Mouse (Mus musculus): ENCODE measurements around the gene Lbhd1. TPM values are rescaled to one million over a fixed set of nuclear protein-coding genes. Genes with fewer than 3 reads are reported as not detected.
"Not testable (repeated sequence)": the region's sequence is repeated elsewhere in the genome, so short reads cannot be mapped to it uniquely, and the experiment has no call there.

Gene Lbhd1
- polyA plus RNA-seq (2015; fragmentation: Nextera tagmentation; extraction: Ambion mirVana), result 69.3 and 76.7 TPM in 2 replicates

DNA sequence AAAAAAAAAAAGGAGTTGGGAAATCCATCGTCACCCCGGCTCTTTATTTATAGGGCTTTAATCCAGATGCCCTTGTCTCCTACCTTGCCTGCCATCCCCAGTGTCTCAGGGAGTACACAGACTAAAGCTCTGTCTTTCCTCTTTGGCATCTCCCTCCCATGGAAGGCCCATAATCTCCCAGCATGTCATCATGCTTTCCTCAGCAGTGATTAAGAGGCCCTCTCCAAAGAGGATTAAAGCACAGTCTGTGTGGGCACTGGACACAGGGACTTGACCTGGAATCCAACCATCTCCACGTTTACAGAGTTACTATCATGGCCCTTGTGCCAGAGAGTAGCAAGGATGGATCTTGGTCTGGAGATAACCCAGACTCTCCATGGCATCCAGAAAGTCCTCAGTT, at the start of gene Lbhd1, which contains the start of gene Gm49403:
Gene Lbhd1 (plus strand): TSS at position 117 of the 400 bp plus-strand sequence.
Gene Gm49403 (plus strand): TSS at position 315 of the 400 bp plus-strand sequence.
- Histone ChIP-seq H3K36me3 (0 out of 2 replicates have a peak, but pooled peaks cover 2% of the 10 kb centered on the region), H3K9ac (no peak within 1 kb of the TSS), H3K27ac (no peak within 1 kb of the TSS), H3K4me3 (no peak within 1 kb of the TSS), H3K4me2 (no peak within 1 kb of the TSS), H3K4me1 (peaks cover 17% of the 10 kb centered on the region), H3K9me3 (no peaks in the 10 kb centered on the region), H3K27me3 (no peaks in the 10 kb centered on the region)
- ATAC-seq (ENCODE audit: insufficient number of reproducible peaks, low FRiP score, low TSS enrichment, low read depth), result no peak
- 73% methylated on average over 3 of the region's 3 CpGs for WGBS

DNA sequence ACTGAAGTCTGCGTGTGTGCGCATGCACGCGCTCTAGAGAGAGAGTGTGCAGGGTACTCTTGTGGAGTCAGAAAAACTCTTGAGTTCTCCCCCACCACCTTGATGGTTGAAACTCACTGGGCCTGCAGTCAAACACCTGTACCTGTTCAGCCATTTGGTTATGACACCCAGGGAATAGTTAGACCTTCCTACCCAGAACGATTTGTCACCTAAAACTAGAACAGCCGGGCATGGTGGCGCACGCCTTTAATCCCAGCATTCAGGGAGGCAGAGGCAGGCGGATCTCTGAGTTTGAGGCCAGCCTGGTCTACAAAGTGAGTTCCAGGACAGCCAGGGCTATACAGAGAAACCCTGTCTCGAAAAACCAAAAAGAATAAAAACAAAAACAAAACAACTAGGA, 47.2 kb upstream of the Lbhd1 start:
- H3K27me3 ChIP-seq; H3K9ac ChIP-seq; H3K4me2 ChIP-seq; H3K4me3 ChIP-seq; H3K9me3 ChIP-seq; ATAC-seq (ENCODE audit: insufficient number of reproducible peaks, low FRiP score, low TSS enrichment, low read depth): not testable (repeated sequence)
- Histone ChIP-seq H3K36me3 (peaks cover 45% of the 10 kb centered on the region), H3K27ac (peak overlapping the region; percentile 98; the same call in 1 of the 2 replicates), H3K4me1 (peaks cover 30% of the 10 kb centered on the region)
- 93% methylated on average over 10 of the region's 10 CpGs for WGBS

DNA sequence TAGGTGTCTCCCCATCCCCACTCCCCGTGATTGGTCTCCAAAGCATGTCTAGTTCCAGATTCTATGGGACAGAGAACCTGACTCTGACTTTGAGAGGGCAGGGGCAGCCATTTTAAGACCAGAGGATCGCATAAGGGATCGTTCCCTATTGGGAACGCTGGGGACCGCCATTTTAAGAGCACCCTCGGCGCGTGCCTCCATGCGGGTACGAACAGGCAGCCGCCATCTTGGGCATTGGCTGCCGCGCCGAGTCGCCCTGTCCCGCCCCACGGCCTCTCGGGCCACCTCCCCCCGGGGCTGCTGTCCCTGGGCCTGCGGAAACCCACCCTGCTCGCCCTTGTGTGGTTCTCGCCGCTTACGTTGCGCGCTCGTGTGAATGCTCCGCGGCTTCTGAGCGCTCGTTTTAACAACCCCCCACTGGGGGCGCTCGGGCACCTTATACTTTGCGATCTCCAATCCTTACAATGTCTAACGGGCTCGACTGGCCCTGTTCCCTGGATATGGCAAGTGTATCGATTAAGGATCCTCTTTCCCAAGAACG, 46.2 kb upstream of the Lbhd1 start, which contains the start of gene Bscl2:
Gene Bscl2 (plus strand): TSS at position 217 of the 541 bp plus-strand sequence.
- WGBS, result 1% methylated on average over 36 of the region's 38 CpGs
- peak within 1 kb of the TSS; percentile 80 for H3K4me2 ChIP-seq
- H3K4me3 ChIP-seq, result peak within 1 kb of the TSS; percentile 57
- ATAC-seq (ENCODE audit: insufficient number of reproducible peaks, low FRiP score, low TSS enrichment, low read depth), result peak; percentile 77
- H3K36me3 ChIP-seq, result peaks cover 35% of the 10 kb centered on the region
- no peaks in the 10 kb centered on the region for H3K27me3 ChIP-seq
- H3K4me1 ChIP-seq, result peaks cover 32% of the 10 kb centered on the region
- H3K27ac ChIP-seq, result peak within 1 kb of the TSS; percentile 98
- peak within 1 kb of the TSS; percentile 64 for H3K9ac ChIP-seq
- no peaks in the 10 kb centered on the region for H3K9me3 ChIP-seq

DNA sequence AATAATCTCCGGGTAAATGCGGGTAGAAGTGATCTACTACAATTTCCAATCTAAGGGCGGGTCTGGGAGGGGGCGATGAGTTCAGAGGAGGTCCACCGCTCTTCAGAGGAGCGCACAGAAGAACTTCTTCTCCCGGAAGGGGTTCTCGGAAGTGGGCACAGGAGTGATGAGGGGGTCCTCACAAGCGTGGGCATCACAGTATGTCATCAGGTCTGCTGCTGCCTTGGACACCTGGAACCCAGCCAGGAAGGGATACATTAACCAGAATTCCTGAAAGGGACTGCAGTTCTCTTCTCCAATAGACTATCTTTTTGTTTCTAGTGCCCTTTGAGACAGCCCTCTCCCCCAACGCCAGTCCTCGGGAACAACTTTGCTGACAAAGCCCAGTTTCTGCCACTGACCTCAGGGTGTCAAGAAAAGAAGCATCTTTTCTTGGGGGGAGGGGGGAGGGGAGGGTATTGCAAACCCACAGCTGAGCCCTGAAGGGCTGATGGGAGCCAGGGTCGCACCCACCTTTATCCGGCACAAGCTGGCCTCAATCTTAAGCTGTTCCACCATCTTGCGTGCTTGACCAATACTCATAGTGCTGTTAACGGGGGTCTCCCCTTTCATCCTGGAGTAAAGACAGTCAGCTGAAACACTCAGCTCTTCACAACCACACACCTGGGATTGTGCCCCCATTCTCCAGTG, 45.3 kb upstream of the Lbhd1 start:
- Histone ChIP-seq H3K36me3 (peaks cover 34% of the 10 kb centered on the region), H3K9ac (peak overlapping the region; percentile 64; the same call in 1 of the 2 replicates), H3K4me3 (peak overlapping the region; percentile 57), H3K4me1 (peaks cover 32% of the 10 kb centered on the region), H3K27ac (peak overlapping the region; percentile 98), H3K27me3 (no peaks in the 10 kb centered on the region), H3K4me2 (peak overlapping the region; percentile 80), H3K9me3 (no peaks in the 10 kb centered on the region)
- ATAC-seq (ENCODE audit: insufficient number of reproducible peaks, low FRiP score, low TSS enrichment, low read depth), result no peak
- WGBS, result 19% methylated on average over 15 of the region's 15 CpGs

DNA sequence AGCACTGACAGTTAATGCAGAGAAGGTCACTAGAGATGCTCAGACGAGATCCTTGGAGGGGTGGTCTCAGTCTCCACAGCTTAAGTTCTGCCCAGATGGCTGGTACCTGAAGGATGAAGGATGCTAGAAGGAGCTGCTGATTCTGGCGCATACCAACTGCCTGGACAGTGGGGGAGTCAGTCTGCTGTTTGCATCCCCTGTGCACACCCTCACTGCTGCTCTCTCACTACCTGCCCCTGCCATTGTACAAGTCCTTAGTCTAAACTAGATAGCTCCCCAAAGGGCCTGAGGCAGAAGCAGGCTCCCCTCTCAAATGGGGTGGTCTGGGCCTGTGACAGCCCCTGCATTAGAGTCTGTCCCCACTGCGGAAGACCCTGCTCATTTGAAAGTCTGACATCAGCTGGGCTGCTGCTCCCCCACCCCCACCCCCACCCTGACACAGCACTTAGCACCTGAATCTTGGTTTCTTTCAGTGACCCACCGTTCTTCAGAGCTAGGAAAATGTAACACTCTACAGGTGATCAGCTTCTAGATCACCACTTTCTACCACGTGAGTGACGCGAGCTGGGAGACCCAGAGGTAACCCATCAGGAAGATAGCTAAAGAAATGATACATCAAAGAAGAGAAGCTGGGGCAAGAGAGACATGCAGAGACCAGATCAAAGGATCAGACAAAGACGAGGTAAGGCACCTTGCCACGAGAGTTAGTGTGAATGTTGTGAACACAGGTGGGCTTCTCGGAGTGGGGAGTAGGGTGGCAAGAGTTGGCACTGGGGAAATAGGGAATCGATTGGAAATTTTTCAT, 44.2 kb upstream of the Lbhd1 start, which contains the start of gene Gng3:
Gene Gng3 (minus strand): TSS at position 92 of the 805 bp plus-strand sequence.
- no peak for ATAC-seq (ENCODE audit: insufficient number of reproducible peaks, low FRiP score, low TSS enrichment, low read depth)
- Histone ChIP-seq H3K4me3 (peak within 1 kb of the TSS; percentile 57), H3K27ac (peak within 1 kb of the TSS; percentile 98), H3K9me3 (no peaks in the 10 kb centered on the region), H3K36me3 (peaks cover 23% of the 10 kb centered on the region), H3K27me3 (no peaks in the 10 kb centered on the region), H3K4me1 (peaks cover 32% of the 10 kb centered on the region), H3K4me2 (peak within 1 kb of the TSS; percentile 80), H3K9ac (0 out of 2 replicates have a peak within 1 kb of the TSS, but pooled peaks have one; percentile 64)
- WGBS, result 59% methylated on average over 11 of the region's 11 CpGs

DNA sequence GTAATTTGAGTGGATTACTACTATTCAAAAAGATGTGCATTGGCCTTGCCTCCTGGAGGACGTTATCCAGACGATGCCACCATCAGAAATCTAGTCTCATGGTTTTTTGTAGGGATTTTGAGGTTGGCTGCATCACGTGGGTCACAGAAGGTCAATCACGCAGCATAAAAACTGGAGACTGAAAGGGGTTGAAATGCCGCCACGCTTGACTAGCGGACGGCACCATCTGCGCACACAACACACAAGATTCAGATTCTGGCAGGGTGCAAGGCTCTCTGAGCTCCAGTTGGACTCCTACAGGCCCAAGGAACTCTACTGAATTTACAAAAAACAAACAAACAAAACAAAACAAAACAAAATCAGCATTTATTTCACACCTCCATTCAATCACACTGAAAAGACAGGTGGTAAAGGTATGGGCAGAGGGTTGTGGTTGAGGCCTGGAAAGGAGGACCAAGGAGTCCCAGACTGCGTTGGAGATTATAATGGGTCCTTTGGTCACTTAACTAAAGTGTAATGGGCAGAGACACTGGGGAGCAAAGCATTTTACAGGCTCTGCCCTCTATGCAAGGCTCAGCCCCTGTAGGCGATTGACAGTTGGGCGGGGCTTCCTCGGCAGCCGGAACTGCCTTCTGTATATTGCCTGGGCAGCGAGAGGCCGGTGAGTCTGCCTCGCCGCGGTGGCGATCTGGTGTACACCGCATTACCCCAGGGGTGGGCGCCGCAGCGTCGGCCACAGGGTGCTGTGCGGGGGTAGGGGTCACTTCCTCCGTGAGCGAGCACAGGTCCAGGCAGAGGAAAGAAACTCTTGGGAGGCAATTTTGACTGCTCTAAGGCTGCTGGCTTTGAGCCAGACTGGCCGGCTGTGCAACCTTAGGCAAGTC, 43.4 kb upstream of the Lbhd1 start:
- H3K27ac ChIP-seq, result no peak overlapping the region
- ATAC-seq (ENCODE audit: insufficient number of reproducible peaks, low FRiP score, low TSS enrichment, low read depth), result no peak
- H3K9me3 ChIP-seq, result no peaks in the 10 kb centered on the region
- H3K36me3 ChIP-seq, result peaks cover 17% of the 10 kb centered on the region
- peak overlapping the region; percentile 39; the same call in 1 of the 2 replicates for H3K9ac ChIP-seq
- WGBS, result 24% methylated on average over 29 of the region's 29 CpGs
- H3K4me2 ChIP-seq, result peak overlapping the region; percentile 61
- no peaks in the 10 kb centered on the region for H3K27me3 ChIP-seq
- H3K4me1 ChIP-seq, result peaks cover 32% of the 10 kb centered on the region
- peak overlapping the region; percentile 43 for H3K4me3 ChIP-seq

DNA sequence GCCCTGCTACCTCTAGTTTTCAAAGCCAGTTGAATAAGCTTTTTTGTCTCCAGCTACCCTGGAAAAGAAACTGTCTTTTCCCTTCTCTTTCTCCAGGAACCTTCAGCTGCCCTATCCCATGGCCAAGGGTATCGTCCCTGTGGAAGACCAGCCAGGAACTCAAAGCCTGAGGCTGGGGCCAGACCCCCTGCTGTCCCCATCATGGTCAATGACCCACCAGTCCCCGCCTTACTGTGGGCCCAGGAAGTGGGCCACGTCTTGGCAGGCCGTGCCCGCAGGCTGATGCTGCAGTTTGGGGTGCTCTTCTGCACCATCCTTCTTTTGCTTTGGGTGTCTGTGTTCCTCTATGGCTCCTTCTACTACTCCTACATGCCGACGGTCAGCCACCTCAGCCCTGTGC, 42.5 kb upstream of the Lbhd1 start:
- peak overlapping the region; percentile 43 for H3K4me3 ChIP-seq
- ATAC-seq (ENCODE audit: insufficient number of reproducible peaks, low FRiP score, low TSS enrichment, low read depth), result no peak
- no peaks in the 10 kb centered on the region for H3K9me3 ChIP-seq
- WGBS, result 87% methylated on average over 7 of the region's 7 CpGs
- peak overlapping the region; percentile 61 for H3K4me2 ChIP-seq
- no peak overlapping the region for H3K27ac ChIP-seq
- H3K4me1 ChIP-seq, result peaks cover 32% of the 10 kb centered on the region
- H3K36me3 ChIP-seq, result peaks cover 21% of the 10 kb centered on the region
- H3K9ac ChIP-seq, result no peak overlapping the region
- H3K27me3 ChIP-seq, result no peaks in the 10 kb centered on the region

DNA sequence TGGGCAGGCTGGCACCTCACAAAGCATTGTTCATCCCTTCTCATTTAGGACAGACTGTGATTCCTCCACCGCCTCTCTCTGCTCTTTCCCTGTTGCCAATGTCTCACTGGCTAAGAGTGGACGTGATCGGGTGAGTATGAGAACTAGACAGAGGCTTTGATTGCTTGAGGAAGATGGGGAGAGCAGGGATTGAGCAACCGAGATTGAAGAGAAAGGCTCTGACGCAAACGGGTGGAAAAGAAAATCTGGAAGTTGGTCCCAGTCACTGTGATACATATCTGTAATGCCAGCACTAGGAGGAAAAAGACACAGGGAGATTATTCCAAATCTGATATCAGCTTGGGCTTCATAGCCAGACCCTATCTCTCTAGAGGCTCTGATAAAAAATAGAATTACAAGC, 40.6 kb upstream of the Lbhd1 start:
- Histone ChIP-seq H3K9me3 (no peaks in the 10 kb centered on the region), H3K9ac (no peak overlapping the region), H3K4me3 (no peak overlapping the region), H3K36me3 (peaks cover 40% of the 10 kb centered on the region), H3K4me2 (no peak overlapping the region), H3K27ac (no peak overlapping the region), H3K4me1 (peaks cover 32% of the 10 kb centered on the region), H3K27me3 (no peaks in the 10 kb centered on the region)
- 79% methylated on average over 6 of the region's 6 CpGs for WGBS
- no peak for ATAC-seq (ENCODE audit: insufficient number of reproducible peaks, low FRiP score, low TSS enrichment, low read depth)

DNA sequence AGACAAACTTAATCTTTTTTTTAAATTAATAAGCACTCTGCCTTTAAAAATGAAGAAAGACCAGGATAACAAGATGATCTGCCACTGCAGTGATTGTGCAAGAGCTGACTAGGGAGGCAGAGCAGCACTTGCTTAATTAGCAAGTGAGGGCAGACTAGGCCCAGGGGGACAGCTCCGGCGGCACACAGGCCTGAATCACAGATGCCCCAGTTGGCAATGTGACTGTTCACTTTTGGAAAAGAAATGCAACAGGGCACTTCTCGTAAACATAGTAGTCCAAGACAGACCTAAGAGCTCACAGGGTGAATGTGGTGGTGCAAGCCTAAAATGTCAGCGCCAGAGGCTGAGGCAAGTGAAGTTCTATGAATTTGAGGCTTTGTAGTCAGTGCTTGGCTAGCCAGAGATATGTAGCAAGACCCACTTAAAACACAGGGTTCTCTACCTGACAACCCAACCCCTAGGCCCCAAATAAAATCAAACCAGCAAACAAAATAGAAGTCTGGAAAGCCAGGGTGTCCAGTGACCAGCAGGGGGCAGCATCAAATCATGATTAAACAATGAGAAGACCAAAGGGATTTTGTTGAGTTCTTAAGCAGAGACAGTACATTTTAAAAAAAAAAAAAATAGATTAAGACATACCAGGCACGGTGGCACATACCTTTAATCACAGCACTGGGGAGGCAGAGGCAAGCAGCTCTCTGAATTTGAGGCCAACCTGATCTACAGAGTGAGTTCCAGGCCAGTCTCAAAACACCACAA, 39.0 kb upstream of the Lbhd1 start:
- H3K9ac ChIP-seq, result no peak overlapping the region
- no peaks in the 10 kb centered on the region for H3K9me3 ChIP-seq
- peak overlapping the region; percentile 35; the same call in 1 of the 2 replicates for H3K27ac ChIP-seq
- no peak overlapping the region for H3K4me3 ChIP-seq
- H3K4me2 ChIP-seq, result no peak overlapping the region
- no peaks in the 10 kb centered on the region for H3K27me3 ChIP-seq
- H3K36me3 ChIP-seq, result peaks cover 46% of the 10 kb centered on the region
- ATAC-seq (ENCODE audit: insufficient number of reproducible peaks, low FRiP score, low TSS enrichment, low read depth), result no peak
- peaks cover 17% of the 10 kb centered on the region for H3K4me1 ChIP-seq
- WGBS, result 55% methylated on average over 5 of the region's 5 CpGs

DNA sequence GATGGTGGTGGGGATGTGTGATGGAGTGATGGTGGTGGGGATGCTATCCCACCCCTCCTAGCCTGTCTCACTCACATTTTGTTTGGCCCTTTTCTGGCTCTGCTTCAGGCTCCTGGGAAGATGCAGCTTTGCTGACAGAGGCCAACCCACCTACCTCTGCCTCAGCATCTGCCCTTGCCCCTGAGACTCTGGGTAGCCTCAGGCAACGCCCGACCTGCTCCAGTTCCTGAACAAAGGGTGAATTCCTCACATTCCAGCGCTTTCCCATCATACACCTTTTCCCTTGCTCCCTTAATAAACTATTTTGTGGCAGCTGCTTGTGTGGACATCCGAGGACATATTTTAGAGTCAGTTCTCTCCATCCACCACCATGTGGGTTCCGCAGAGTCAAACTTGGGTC, 35.2 kb upstream of the Lbhd1 start:
- no peak overlapping the region for H3K4me2 ChIP-seq
- peaks cover 34% of the 10 kb centered on the region for H3K36me3 ChIP-seq
- WGBS, result 75% methylated on average over 5 of the region's 5 CpGs
- no peaks in the 10 kb centered on the region for H3K9me3 ChIP-seq
- no peaks in the 10 kb centered on the region for H3K27me3 ChIP-seq
- peaks cover 16% of the 10 kb centered on the region for H3K4me1 ChIP-seq
- H3K9ac ChIP-seq, result no peak overlapping the region
- no peak overlapping the region for H3K4me3 ChIP-seq
- H3K27ac ChIP-seq, result no peak overlapping the region
- no peak for ATAC-seq (ENCODE audit: insufficient number of reproducible peaks, low FRiP score, low TSS enrichment, low read depth)
